Mouse (Mus musculus) E14TG2a.4 (cell line): ENCODE measurements around the gene Fam189a2.

Experiments
- H3K27me3 ChIP-seq: 2 replicates; pipeline ENCODE4 v1.6.1; 2014; ENCODE audit warnings: low read length, control low read depth; ENCODE audit not compliant: insufficient read depth
- H3K36me3 ChIP-seq: 2 replicates; pipeline ENCODE4 v1.6.1; 2014; ENCODE audit warnings: low read length, control low read depth; ENCODE audit not compliant: insufficient read depth
- H3K4me1 ChIP-seq: replicated peaks from 2 replicates; pipeline ENCODE4 v1.6.1; 2014; ENCODE audit warnings: low read depth, low read length, control low read depth
- H3K4me3 ChIP-seq: replicated peaks from 2 replicates; pipeline ENCODE4 v1.5.1; 2014; ENCODE audit warnings: mild to moderate bottlenecking, low read length
- H3K9me3 ChIP-seq: 2 replicates; pipeline ENCODE4 v1.6.1; 2014; ENCODE audit warnings: low read length, control low read depth
- CTCF ChIP-seq: conservative IDR thresholded peaks from 2 replicates; pipeline ENCODE4 v1.5.1; 2014; ENCODE audit warnings: low read length
- NANOG ChIP-seq: IDR thresholded peaks from 2 replicates; pipeline ENCODE4 v1.6.1; 2014; ENCODE audit warnings: borderline replicate concordance, low read length, mixed read lengths
- POU5F1 ChIP-seq: IDR thresholded peaks from 2 replicates; pipeline ENCODE4 v1.6.1; 2014; ENCODE audit warnings: low read length, borderline replicate concordance

Fam189a2 gene

DNA sequence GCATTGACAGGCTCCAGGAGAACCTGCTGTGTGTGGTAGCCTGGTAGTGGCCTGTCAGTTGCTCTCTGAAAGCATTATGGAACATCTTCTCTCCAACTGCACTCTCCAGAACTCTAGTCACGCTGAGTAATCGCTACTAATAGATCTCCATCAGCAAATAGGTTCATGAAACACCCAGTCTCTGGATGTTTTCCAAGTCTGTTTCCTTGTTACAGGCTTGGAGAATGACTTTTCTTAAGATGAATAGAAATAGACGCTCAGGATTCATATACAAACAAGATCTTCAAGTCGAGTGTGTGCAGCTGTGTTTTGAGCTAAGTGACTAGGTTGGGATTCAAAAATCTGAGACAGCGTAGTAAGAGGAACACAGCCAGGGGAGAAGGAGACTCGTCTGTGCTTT lies 106.8 kb downstream of the Fam189a2 start:
- Histone ChIP-seq H3K4me1 (no peaks in the 10 kb centered on the region), H3K4me3 (no peak overlapping the region), H3K27me3 (0 out of 2 replicates have a peak, but pooled peaks cover 2% of the 10 kb centered on the region), H3K9me3 (no peaks in the 10 kb centered on the region), H3K36me3 (no peaks in the 10 kb centered on the region)
- no peak for TF ChIP-seq CTCF
- TF ChIP-seq NANOG = no peak
- TF ChIP-seq POU5F1 = no peak
